Mouse (Mus musculus): ENCODE measurements around the gene Prr5l.

Gene Prr5l

DNA sequence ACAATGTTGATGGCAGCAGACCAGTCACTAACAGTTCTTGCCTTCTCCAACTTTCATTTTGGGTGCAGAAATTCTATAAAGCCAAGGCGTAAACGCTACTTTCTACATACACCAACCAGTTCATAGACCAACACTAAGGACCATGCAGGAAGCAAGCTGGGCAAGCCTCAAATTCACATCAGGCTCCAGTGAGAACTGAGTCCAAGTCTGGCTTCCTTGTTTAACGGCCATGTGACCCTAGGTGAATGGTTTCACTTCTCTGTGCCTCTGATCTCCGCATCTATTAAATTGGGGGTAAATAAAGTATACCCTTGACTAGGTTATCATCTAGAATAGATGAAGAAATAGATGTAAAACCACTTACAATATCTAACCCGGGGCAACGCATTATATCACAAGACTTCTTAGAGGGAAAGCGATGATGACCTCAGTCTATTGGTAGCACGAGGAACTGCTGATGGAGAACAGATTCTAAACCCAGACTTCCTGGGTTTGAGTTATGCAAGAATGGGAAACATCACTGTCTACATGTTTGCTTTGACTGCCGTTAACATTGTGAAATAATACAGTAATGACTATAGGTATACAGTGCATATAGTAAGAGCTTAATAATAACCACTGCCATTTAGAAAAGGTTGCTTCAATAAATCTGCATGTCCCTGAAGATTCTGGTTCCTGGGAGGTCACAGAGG is 1.2 kb downstream of the Prr5l start:
- no peak for DNase-seq (ENCODE audit: extremely low spot score, low spot score)

DNA sequence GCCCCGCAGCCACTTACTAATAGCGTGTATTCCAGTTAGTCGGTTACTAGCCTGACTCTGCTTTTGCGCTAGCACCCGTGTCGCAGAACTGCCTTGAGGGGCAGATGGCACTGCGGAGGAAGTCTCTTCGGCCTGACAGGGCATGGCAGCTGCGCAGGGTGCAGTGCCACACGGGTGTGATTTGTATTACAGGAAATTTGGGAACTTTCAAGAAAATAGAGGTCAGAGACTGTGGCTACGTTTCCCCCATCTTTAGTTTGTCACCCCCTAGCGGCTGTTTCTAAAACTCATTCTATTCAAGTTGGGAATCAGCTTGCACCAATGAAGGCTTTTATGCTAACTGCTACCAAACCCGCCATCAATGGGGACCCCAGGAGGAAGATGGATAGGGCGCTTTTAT is 11.6 kb downstream of the Prr5l start:
- DNase-seq (ENCODE audit: extremely low spot score, low spot score) = peak; percentile 44

- DNase-seq (ENCODE audit: extremely low spot score, low spot score) = no peak
Observed at GRCm38 (mm10) chr2:101868683-101869082, 14.1 kb downstream of the Prr5l start.

GRCm38 (mm10) chr2:101862219-101863123 is 20.4 kb downstream of the Prr5l start:
- DNase-seq (ENCODE audit: extremely low spot score, low spot score) = no peak

DNA sequence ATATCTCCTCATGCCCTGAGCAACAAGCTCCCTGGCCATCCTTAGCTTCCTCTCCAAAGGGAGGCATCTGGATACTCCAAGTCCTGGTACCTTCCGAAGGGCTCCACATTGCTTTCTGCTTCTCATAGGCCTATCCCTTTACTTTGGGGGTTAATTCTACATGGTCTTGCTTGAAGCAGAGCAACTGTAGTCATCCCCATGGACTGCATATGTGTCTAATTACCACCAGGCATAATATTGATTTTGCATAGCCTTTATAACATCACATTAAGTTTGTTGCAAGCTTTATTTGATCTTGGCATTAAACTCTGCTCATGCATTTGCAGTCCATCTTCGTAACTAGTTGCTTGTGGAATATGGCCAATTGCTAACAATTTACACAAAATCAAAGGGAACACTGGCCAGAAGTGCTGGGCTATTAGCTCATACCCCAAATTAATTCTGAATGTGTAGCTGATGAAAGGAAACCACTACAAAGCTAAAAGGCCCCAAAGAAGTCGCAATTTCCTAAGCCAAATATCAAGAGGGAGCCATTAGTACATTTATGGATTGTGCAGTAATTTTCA is 21.8 kb downstream of the Prr5l start:
- no peak for DNase-seq (ENCODE audit: extremely low spot score, low spot score)

GRCm38 (mm10) chr2:101856174-101856573 is 26.7 kb downstream of the Prr5l start:
- DNase-seq (ENCODE audit: extremely low spot score, low spot score) = no peak

GRCm38 (mm10) chr2:101854792-101855191 is 28.0 kb downstream of the Prr5l start:
- no peak for DNase-seq (ENCODE audit: extremely low spot score, low spot score)

GRCm38 (mm10) chr2:101842756-101843155 is 40.1 kb downstream of the Prr5l start:
- no peak for DNase-seq (ENCODE audit: extremely low spot score, low spot score)

GRCm38 (mm10) chr2:101834816-101835523 is 47.9 kb downstream of the Prr5l start:
- DNase-seq (ENCODE audit: extremely low spot score, low spot score) = no peak

DNA sequence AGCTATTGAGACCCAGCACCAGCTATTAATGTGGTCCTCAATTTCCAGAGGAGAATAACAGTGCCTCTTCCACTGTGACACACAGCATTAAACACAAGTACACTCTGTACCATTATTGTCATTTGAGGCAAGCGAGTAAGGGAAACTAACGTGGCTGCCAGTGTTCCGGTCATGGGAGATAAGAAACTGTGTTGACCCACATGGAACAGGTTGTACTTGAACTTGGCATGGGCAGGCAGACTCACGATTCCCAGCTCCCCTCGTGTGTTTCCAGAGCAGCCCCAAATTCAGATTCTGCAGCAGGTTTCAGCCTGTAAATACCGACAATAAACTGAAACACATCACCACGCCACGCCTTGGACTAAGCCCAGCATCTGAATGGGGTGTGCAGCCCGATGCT is 50.5 kb downstream of the Prr5l start:
- no peak for DNase-seq (ENCODE audit: extremely low spot score, low spot score)

DNA sequence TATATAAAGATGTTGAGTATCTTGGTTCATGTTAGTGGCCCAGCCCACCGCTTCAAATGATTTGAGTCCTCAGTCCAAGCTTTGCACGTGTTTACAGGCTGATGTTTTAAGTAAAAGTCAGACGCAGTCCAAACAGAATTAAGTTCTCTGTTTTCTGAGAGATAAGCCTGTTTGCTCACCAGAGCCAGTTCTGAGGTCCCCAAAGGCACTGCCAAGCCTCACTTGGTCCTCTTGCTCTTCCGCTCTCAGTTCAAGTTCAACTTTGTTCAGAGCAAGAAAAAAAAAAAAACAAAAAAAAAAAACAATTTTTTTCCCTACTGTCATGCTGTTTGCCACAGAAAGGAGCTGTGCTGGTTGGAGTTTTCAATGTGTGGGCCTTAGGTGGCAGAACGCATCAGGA is 51.0 kb downstream of the Prr5l start:
- DNase-seq (ENCODE audit: extremely low spot score, low spot score) = no peak

- no peak for DNase-seq (ENCODE audit: extremely low spot score, low spot score)
Observed at GRCm38 (mm10) chr2:101830186-101830915, 52.5 kb downstream of the Prr5l start.

DNA sequence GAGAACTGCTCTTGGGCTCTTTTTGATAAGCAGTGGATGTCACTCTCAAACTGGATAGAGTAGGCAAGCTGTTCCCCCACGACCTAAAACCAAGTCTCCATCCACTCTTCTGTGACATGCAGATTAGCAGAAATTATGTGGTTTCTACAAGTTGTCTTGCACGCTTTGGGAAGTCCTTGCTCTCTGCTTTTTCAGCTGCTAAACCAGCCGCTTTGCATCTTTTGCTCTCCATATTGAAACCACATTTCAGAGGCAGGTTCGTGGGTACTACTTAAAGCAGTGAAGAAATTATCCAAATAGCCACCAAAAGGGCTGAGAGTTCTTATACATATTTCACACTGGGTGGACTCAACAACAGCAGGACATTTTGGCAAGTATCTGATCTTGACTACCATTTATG is 53.8 kb downstream of the Prr5l start:
- no peak for DNase-seq (ENCODE audit: extremely low spot score, low spot score)

DNA sequence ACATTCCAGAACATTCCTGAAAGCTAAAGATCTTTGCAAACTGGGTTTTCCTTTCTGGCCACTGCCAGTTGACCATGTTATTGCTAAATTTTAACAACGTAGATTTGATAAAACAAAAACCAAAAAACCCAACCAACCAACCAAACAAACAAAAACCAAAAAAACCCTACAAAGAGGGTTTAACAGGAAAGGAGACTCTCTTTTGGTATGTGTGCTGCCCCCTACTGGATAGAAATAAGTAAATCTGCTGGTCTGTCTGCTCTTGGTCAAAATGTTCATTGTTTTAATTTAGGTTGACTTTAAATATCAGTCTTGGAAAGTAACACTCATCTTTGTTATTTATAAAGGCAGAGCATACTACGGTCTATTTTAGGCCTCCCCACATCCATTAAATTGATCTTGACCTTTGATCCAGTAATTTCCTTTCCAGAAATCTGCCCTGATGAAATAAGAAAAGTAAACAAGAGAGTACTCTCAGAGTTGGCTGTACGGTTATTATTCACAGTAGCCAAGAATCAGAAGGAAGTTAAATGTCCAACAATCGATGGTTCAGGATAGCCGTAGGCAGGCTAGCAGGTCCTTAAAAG is 54.7 kb downstream of the Prr5l start:
- DNase-seq (ENCODE audit: extremely low spot score, low spot score) = no peak

- DNase-seq (ENCODE audit: extremely low spot score, low spot score) = no peak
Observed at GRCm38 (mm10) chr2:101827626-101828025, 55.2 kb downstream of the Prr5l start.

GRCm38 (mm10) chr2:101826950-101827600 is 55.8 kb downstream of the Prr5l start:
- no peak for DNase-seq (ENCODE audit: extremely low spot score, low spot score)

DNA sequence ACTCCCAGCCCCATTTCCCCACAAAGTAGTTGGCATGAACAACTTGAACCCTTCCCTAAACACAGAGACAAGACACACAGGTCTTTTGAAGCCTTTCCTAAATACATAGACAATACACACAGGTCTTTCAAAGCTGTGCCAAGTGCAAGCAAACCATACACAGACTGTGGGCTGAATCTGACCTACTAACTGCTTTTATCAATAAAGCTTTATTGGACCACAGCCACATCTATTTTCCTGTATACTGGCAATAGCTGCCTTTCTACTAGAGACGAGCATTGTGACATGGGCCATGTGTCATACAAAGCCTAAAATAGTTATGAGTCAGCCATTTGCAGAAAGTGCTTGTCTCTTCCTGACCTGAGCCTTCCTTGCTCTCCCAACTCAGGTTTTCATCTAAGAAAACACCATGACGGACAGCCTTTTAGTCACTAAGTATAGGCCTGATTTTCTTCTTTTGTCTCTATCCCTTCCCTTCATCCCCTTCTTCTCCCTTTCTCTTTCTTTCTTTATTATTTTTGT is 56.6 kb downstream of the Prr5l start:
- DNase-seq (ENCODE audit: extremely low spot score, low spot score) = no peak

DNA sequence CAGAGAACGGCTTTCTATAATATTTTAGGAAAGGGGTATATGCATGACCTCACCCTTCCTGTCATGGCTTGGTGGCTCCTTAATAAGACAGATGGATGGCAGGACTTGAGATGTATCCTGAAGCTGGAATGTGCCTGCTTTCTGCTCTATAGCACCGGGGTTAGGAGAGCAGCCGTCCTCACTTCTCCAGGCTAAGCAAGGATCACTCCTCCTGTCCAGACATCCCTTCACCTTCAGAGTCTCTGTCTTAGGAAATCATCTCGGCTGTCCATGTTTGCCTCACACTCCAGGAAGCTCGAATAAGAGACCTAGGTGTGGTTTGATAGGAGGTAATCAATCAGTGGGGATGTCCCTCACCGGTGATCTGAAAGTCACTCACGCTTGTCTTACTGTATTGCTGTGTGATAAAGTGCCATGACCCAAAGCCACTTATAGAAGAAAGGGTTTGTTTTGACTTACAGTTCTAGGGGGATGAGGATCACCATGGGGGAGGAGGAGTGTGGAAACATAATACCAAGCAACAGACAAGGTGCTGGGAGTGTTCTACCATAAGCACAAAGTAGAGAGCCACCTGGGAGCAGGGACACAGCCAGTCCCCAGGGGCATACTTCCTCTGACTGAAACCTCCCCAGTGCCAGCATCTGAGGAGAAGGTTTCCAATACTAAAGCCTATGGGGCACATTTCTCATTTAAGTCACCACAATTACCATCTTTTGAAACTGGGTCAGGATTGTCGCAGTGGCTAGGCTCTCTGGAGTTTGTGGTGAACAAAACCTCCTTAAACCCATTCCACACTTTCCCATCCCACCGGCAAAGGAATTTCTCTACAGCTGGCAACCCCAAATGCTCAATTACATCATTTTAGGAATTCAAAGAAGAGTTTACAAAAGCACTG is 57.4 kb downstream of the Prr5l start:
- no peak for DNase-seq (ENCODE audit: extremely low spot score, low spot score)

GRCm38 (mm10) chr2:101823821-101824220 is 59.0 kb downstream of the Prr5l start:
- DNase-seq (ENCODE audit: extremely low spot score, low spot score) = no peak

Measured in neural tube, embryonic 10.5 days (tissue).